Mouse (Mus musculus) right cerebral cortex, postnatal 10 days (tissue): ENCODE data around the gene Krt12.

Experiments used
- DNase-seq, 2 experiments: peaks; one replicate each; pipeline ENCODE4 v3.0.0; 2021; ENCODE audit warnings: low spot score in 2 of 2

The Krt12 gene

GRCm38 (mm10) chr11:99422159-99422558, at the start of gene Krt12:
Gene Krt12 (minus strand): TSS chr11:99422259.
- DNase-seq, result no peak

- DNase-seq, result no peak
Measured at GRCm38 (mm10) chr11:99469228-99469627, 47.2 kb upstream of the Krt12 start.

- no peak for DNase-seq
Measured at GRCm38 (mm10) chr11:99468566-99468965, 46.5 kb upstream of the Krt12 start.

DNA sequence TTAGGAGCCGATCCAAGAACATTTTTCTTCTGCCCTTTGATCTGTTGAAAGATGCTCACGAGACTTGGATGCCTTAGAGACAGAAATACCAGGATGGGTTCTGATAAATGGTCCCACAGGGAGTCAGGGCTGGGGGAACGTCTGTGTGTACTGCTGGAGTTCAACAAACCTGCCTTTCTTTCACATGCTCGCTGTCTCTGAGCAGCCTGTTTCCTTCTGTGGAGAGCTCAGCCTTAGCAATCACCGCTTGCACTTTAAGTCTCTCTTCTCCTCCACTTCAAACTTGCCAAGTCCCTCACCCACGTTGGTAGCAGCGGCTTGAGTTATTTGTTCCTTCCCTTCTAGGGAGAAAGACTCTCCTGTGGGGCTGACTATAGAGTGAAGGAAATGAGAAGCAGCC, 44.3 kb upstream of the Krt12 start:
- peak; percentile 53 to 58 for DNase-seq

DNA sequence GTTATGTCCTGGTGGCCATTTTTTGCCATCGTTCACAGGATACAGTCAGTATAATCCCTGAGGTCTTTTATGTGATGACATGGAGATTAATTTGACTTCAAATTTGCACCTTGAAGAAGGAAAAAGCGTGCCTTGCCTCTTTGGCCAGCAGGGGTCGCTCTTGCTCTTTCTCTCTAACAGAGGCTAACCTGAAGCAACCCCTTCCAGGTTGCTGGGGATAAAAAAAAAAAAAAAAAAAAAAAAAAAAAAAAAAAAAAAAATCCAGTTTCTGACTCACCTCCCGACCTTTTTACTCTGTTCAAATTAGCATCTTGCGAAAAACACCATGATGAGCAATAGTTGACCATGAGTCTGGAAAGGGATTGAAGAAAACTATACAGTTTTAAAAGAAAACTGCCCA, 42.8 kb upstream of the Krt12 start:
- DNase-seq, result peak; percentile 85 to 92

DNA sequence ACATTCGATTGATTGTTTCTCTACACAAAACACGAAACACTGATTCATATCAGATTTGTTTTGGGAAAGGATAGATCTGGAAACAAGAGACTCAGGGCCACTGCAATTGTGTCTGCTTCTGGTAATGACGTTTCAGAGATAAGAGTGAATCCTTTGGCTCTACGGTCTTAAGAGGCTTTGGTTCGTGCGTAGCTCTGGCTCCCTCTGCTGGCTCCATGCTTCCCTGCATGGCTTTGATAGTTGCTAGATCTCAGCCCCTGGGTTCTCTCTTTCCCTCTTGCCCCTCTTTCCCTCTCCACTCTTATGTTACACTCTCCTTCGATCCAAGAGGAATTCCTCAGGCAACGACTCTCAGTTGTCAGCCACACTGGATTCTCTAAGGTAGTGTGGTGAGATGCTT, 41.1 kb upstream of the Krt12 start:
- peak; percentile 72 to 83 for DNase-seq

DNA sequence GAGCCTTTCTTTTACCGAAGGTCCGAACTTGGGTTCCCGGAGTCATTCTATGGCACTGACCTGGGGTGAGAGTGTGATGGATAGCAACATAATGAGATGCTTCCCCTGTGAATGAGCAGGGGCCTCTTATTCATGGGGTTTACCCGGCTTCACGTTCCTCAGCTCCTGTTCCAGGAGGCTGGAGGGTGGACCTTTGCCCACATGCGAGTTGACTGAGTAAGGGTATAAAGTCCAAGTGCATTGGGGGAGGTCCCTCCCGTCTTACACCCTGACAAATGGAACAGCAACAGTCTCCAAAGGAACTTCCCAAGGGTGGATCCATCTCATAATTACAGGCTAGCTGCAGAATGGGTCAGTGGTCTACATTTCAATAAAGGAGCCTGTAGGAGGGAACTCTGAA, 39.7 kb upstream of the Krt12 start:
- DNase-seq, result no peak

DNA sequence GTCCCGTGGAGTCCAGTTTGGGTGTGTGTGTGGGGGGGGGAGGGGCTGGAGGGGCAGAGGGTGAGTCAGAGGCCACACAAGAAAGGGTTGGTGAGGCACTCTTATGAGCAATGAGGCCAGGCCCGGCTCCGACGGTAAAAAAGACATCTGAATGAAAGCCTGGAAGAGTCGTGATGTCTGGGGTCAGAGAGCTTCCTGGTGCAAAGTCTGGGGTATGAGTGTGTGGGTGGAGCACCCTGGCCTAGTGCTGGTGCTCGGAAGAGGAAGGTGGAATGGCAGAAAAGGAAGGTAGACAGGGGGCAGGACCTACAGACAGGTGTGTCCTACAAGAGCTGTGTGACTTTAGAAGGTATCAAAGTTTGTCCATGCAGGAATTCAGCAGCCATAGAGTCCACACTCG, 36.8 kb upstream of the Krt12 start:
- no peak for DNase-seq

DNA sequence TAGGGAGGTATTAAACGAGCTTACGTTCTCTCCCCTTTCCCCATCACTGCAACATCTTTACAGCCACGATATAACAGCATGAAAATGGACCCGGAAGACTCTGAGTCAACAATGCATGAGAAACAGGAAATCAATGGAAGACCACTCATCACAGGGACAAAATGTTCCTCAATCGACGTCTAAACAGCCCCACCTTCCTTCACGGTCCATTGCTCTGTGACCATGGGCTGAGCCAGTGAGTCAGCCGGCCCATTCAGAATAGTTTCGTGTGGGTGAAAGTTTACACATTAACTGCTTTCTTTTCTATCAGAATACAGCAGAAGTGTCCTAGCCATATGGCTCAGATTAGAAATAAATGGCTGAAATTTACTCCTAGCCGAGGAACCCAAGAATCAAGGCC, 32.7 kb upstream of the Krt12 start:
- no peak for DNase-seq

- DNase-seq, result no peak
Measured at GRCm38 (mm10) chr11:99454044-99454443, 32.0 kb upstream of the Krt12 start.

- no peak for DNase-seq
Measured at GRCm38 (mm10) chr11:99448769-99449168, 26.7 kb upstream of the Krt12 start.

GRCm38 (mm10) chr11:99441220-99441619, 19.2 kb upstream of the Krt12 start:
- no peak for DNase-seq

DNA sequence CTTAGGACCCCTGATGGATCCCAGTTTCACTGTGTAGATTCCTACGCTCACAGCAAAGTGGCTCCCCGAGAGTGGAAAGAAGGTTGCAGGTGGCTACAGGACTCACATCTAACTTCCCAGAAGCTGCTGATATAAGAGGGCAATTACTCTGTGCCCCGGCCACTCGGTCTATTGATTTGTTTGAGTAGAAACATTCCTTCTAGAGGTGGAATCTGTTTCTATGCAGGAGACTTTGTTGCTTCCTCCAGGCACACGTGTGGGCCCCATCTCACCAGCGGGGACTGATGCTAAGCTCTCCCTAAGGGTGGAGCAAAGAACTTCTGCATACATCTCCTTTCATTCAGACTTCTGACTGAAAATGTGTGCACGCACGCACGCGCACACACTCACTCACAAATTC, 17.4 kb upstream of the Krt12 start:
- no peak for DNase-seq

- DNase-seq, result no peak
Measured at GRCm38 (mm10) chr11:99437972-99438371, 15.9 kb upstream of the Krt12 start, which contains the start of gene Krt20. Gene Krt20 (minus strand): TSS chr11:99438150.

- DNase-seq, result no peak
Measured at GRCm38 (mm10) chr11:99436625-99437024, 14.6 kb upstream of the Krt12 start.

- DNase-seq, result peak in 1 of 2 experiments; percentile 55
Measured at GRCm38 (mm10) chr11:99430670-99431069, 8.6 kb upstream of the Krt12 start.

- peak; percentile 39 to 48 for DNase-seq
Measured at GRCm38 (mm10) chr11:99420586-99420985, 1.5 kb downstream of the Krt12 start.

DNA sequence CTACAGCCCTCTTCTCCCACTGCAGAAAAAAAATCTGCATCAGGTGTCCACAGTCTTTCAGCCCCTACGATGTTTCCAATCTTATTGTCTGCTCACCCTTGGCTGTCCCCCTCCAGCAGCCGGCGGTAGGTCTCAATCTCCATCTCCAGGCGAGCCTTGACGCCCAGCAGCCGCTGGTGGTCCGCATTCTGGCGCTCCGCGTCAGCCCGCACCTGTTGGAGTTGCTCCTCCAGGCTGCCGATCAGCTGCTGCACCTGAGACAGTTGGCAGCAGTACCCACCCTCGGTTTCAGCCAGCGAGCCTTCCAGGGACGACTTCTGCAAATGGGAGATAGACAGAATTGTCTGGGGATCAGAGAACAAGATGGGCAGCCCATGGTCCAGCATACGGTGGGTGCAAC, 4.2 kb downstream of the Krt12 start:
- DNase-seq, result peak; percentile 40 to 56

- DNase-seq, result peak; percentile 61 to 89
Measured at GRCm38 (mm10) chr11:99416902-99417301, 5.2 kb downstream of the Krt12 start.

GRCm38 (mm10) chr11:99414463-99415147, 7.5 kb downstream of the Krt12 start:
- DNase-seq, result no peak

GRCm38 (mm10) chr11:99413247-99413646, 8.8 kb downstream of the Krt12 start:
- DNase-seq, result peak; percentile 53 to 76

DNA sequence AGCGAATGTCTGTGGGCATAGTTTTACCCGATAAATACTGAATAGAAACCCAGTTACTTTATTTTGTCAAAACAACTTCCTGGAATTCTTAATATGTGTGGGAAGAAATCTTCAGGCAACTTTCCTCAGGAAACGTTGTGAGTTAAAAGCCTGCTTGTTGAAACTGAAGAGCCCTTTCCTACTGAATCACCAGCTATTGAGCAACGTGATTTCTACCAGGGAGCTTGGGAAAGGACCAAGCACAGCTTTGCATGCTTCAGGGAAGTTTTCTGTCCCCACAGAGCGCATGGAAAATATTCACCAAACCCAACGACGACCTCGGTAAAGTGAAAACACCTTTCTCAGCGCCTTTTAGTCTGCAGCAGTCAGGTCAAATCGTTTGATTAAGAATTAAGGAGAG, 15.9 kb downstream of the Krt12 start:
- DNase-seq, result no peak

GRCm38 (mm10) chr11:99399956-99400549, 22.0 kb downstream of the Krt12 start:
- no peak for DNase-seq

DNA sequence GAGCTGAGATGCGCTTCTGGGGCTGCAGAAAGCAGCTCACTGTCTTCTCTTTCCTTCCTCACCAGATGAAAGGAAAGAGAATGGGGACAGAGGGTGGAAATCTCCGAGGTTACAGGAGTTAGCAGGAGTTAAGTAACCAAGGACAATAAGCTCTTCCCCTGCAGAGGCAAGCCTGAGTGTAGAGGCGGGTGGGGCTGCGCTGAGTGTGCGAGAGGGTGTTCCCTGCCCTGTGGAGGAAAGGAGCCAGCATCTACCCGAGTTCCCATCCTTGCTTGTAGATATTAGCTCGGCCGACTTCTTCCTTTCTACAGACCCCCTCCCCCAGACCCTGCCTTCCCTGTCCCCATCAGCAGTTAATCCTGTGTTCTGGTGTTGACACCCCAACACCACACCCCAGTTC, 23.2 kb downstream of the Krt12 start:
- no peak for DNase-seq
